Mouse (Mus musculus) heart, postnatal 0 days (tissue): ENCODE results near the gene Pcdh8.

Source experiments
- CTCF ChIP-seq: IDR thresholded peaks from 2 replicates; pipeline ENCODE4 v1.5.1; 2016; ENCODE audit warnings: antibody characterized with exemption, control low read depth, low read depth
- EP300 ChIP-seq: IDR thresholded peaks from 2 replicates; pipeline ENCODE4 v1.6.1; 2016; ENCODE audit warnings: antibody characterized with exemption, low read depth

DNA sequence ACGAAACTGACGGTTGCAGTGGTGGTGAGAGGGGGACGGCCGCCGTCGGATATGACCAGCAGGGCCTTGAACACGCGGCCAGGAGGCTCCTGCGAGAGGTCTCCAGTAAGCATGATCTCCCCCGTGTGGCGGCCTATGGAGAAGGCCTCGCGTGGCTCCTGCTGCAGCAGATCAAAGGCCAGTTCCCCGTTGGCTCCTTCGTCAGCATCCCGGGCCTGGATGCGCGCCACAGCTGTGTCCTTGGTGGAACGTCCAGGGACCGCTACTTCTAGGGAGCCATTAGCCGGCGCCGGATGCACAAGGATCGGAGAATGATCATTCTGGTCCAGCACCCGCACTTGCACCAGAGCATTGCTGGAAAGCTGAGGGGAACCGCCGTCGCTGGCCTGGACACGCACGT is 2.1 kb downstream of the Pcdh8 start:
- TF ChIP-seq CTCF (no peak), EP300 (no peak)
